Mouse (Mus musculus) embryonic facial prominence, embryonic 15.5 days (tissue): ENCODE data around the gene Zfp648. TPM values are rescaled to one million over a fixed set of nuclear protein-coding genes. Genes with fewer than 3 reads are reported as not detected.

Experiments used
- ATAC-seq: fragments of 200-750 bp; cut with Nextera tagmentation; 2 replicates; pipeline ENCODE4 v1.8.0; 2017; ENCODE audit warnings: low read depth, moderate TSS enrichment; ENCODE audit not compliant: insufficient number of reproducible peaks, low FRiP score, low TSS enrichment
- H3K27ac ChIP-seq: fragments of 300-500 bp; sonication (generic); replicated peaks from 2 replicates; pipeline ENCODE4 v1.5.1; 2015; ENCODE audit warnings: mild to moderate bottlenecking, inconsistent platforms
- H3K27me3 ChIP-seq: fragments of 300-500 bp; sonication (generic); 2 replicates; pipeline ENCODE4 v1.6.1; 2015; ENCODE audit warnings: inconsistent platforms
- H3K36me3 ChIP-seq: fragments of 300-500 bp; sonication (generic); 2 replicates; pipeline ENCODE4 v1.6.1; 2015; ENCODE audit warnings: mild to moderate bottlenecking, inconsistent platforms
- H3K4me1 ChIP-seq: fragments of 300-500 bp; sonication (generic); 2 replicates; pipeline ENCODE4 v1.6.1; 2015; ENCODE audit warnings: inconsistent platforms
- H3K4me2 ChIP-seq: fragments of 300-500 bp; sonication (generic); replicated peaks from 2 replicates; pipeline ENCODE4 v1.6.1; 2015; ENCODE audit warnings: mild to moderate bottlenecking, inconsistent platforms
- H3K4me3 ChIP-seq: fragments of 300-500 bp; sonication (generic); replicated peaks from 2 replicates; pipeline ENCODE4 v1.5.1; 2015; ENCODE audit warnings: mild to moderate bottlenecking, inconsistent platforms
- H3K9ac ChIP-seq: fragments of 300-500 bp; sonication (generic); 2 replicates; pipeline ENCODE4 v1.6.1; 2015; ENCODE audit warnings: inconsistent platforms
- H3K9me3 ChIP-seq: fragments of 300-500 bp; sonication (generic); replicated peaks from 2 replicates; pipeline ENCODE4 v1.6.1; 2016; ENCODE audit warnings: inconsistent platforms
- WGBS: fragments of 180-500 bp; shearing (Covaris S2); methylation state at CpG from one replicate; pipeline ENCODE4 v1.1.7; 2015; 5-methylcytosine and 5-hydroxymethylcytosine counted together
- polyA plus RNA-seq: library from polyadenylated mRNA; unstranded; fragments of >200 nt; fragmentation: Nextera tagmentation; extraction: Ambion mirVana; gene quantifications from 2 replicates; pipeline ENCODE4 v1.2.1, GENCODE M21; 2015

Zfp648 gene
- polyA plus RNA-seq, 1 experiment from 2014 or later, result 0.52 TPM

DNA sequence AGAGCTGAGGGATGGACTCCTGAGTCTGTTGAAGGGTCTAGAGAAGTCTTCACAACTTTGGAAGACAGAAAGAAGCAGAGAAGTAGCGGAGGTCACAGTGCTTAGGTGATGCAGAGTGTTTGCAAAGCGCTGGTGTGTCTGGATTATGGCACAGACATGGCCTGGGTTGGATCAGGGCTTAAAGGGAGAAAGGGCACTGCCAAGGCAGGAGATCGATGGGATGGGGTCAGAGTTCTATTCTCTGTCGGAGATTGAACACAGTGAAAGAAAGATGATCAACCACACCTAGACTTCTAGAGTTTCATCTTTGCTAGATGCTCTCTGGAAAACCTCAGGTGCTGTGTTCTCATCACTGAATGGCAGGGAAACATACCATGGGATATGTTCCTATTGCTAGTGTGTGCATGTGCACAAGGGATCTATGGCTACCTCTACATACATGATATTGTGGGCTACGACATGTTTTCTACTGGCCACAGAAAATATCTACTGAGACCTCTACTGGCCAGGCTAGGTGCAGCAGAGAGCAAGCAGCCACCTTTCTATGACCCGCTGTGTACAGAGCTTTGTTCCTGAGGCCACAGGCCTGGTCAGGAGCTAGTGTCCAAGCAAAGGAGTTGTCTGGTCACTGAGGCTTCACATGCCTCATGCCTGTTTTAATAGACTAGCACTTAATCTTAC lies 18.5 kb upstream of the Zfp648 start:
- Histone ChIP-seq H3K27me3 (no peaks in the 10 kb centered on the region), H3K9me3 (no peaks in the 10 kb centered on the region), H3K9ac (no peak overlapping the region), H3K4me2 (no peak overlapping the region), H3K4me1 (no peaks in the 10 kb centered on the region), H3K36me3 (no peaks in the 10 kb centered on the region), H3K27ac (no peak overlapping the region), H3K4me3 (no peak overlapping the region)
- ATAC-seq, result no peak
- 70% methylated on average over 6 of the region's 6 CpGs for WGBS

DNA sequence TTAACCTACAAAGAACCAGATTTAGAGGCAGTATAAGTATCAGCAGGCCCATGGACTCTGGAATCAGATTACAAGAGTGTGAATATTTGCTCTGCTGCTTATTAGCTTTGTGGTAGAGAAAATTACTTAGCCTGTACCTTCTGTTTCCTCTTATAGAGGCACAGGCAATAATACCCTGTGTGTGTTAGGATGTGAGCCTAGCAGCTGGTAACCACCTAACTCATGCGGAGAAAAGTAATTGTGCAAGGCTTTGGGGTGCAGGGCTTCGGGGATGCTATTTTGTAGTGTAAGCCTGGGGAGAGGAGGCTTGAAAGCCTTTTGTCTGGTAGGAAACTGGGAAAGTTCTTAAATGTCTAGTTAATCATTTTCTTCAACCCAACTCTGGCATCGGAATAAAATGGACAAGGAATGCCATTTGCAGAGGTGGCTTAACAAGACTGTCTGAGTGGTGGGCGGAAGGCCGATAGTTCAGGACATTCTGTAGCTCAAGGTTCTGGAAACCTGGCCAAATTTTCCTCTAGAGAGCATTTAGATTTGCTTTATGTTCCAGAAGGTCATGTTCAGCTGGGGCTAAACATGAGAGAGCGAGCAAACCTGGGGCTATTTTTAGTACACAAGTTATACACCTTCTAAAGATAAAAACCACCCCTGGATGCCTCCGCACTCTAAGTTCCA lies 17.8 kb upstream of the Zfp648 start:
- Histone ChIP-seq H3K27ac (no peak overlapping the region), H3K4me1 (no peaks in the 10 kb centered on the region), H3K36me3 (no peaks in the 10 kb centered on the region), H3K27me3 (no peaks in the 10 kb centered on the region), H3K4me2 (no peak overlapping the region), H3K9ac (no peak overlapping the region), H3K9me3 (no peaks in the 10 kb centered on the region), H3K4me3 (no peak overlapping the region)
- no peak for ATAC-seq
- WGBS, result 76% methylated on average over 7 of the region's 7 CpGs

DNA sequence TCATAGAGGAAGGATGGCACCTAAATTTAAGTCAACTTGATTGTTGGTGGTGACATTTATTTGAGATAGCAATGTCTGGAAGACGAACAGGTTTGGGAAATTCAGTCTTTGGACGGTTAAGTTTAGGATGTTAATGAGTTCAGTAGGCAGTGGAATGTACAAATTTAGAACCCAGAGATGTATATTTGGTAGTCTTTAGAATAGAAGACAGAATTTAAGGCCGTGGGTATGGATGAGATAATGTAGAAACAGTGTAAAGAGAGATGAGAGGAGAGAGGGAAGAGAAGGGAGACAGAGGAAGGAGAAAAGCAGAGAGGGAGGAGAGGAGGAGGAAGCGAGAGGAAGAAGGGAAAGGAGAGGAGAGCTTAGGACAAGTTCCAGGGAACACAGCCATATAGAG lies 12.8 kb upstream of the Zfp648 start:
- H3K9ac ChIP-seq, result no peak overlapping the region
- 77% methylated on average over 4 of the region's 4 CpGs for WGBS
- peaks cover 14% of the 10 kb centered on the region for H3K4me1 ChIP-seq
- no peak overlapping the region for H3K4me3 ChIP-seq
- H3K36me3 ChIP-seq, result no peaks in the 10 kb centered on the region
- no peaks in the 10 kb centered on the region for H3K27me3 ChIP-seq
- no peaks in the 10 kb centered on the region for H3K9me3 ChIP-seq
- no peak overlapping the region for H3K4me2 ChIP-seq
- no peak for ATAC-seq
- no peak overlapping the region for H3K27ac ChIP-seq

DNA sequence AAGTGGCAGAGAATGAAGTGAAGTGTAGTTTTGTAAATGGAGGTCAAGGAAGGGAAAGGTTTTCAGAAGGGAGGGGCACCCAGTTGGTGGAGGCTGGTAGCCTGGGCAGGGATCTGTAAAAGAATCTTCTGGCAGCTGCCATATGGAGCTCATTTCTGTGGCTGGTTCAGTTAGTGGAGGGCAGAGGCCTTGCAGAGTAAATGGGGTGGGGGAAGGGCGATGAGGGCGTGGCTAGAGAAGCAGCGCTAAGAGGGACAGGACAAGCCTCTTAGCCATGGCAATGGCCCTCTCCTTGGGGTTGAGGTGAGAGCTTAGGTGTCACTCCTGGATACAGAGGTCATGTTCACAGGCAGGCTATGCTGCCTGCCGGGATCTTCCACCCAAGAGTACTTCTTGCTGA lies 12.4 kb upstream of the Zfp648 start:
- Histone ChIP-seq H3K4me1 (peaks cover 14% of the 10 kb centered on the region), H3K9ac (no peak overlapping the region), H3K36me3 (no peaks in the 10 kb centered on the region), H3K4me2 (no peak overlapping the region), H3K27ac (no peak overlapping the region), H3K4me3 (no peak overlapping the region), H3K9me3 (no peaks in the 10 kb centered on the region), H3K27me3 (no peaks in the 10 kb centered on the region)
- ATAC-seq, result peak; percentile 59
- WGBS, result 23% methylated on average over 4 of the region's 4 CpGs

DNA sequence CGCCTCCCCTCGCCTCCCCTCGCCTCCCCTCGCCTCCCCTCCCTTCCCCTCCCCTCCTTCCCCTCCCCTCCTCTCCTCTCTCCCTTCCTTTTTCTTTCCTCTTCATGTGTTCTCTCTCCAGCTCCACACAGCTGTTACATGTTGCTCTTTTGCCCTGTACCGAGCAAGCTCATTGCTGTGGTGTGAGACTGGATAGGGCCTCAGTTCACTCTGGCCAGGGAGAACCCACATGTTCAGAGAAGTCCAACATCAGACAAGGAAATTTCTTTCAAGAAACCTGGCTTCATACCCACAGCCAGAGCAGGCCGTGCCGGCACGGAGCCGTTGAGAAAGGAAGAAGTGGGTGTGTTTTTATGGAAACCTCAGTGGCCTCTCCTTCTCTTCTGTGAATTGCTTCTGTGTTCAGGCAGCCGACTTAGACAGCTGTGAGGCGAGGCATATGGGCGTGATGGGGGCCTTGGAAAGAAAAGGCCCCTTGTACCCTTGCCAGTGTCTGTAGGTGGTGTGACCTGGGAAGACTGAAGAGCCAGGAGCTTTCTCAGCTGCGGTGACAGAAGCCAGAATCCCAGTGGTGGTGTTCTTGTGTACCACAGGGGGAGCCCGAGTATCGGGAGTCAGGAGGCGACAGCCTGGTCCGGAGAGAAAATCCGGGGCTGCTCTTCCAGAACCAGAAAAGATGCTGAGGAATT lies 11.0 kb upstream of the Zfp648 start:
- no peaks in the 10 kb centered on the region for H3K36me3 ChIP-seq
- H3K4me2 ChIP-seq, result no peak overlapping the region
- peak; percentile 52; the same call in 1 of the 2 replicates for ATAC-seq
- no peak overlapping the region for H3K4me3 ChIP-seq
- H3K9ac ChIP-seq, result no peak overlapping the region
- H3K9me3 ChIP-seq, result no peaks in the 10 kb centered on the region
- no peaks in the 10 kb centered on the region for H3K27me3 ChIP-seq
- H3K27ac ChIP-seq, result no peak overlapping the region
- 46% methylated on average over 18 of the region's 18 CpGs for WGBS
- peaks cover 14% of the 10 kb centered on the region for H3K4me1 ChIP-seq

DNA sequence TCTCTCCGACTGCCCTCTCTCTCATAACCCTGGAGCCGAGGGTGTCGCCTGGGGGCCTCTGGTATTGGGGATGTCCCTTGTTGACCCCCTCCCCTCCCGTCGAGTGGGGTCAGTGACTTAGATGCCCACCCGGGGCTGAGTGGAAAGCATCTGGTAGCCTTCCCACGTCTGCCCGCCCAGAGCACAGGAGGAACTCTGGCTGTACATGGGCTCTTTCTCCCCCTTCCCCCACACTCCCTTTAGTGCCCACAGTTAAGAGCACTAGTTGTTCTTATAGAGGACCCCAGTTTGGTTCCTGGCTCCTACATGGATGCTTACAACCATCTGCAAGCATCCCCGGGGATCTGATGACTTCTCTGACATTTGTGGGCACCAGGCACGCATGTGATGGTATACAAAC lies 2.1 kb upstream of the Zfp648 start:
- WGBS, result 90% methylated on average over 10 of the region's 10 CpGs
- ATAC-seq, result no peak
- Histone ChIP-seq H3K36me3 (no peaks in the 10 kb centered on the region), H3K4me2 (no peak overlapping the region), H3K27ac (no peak overlapping the region), H3K4me3 (no peak overlapping the region), H3K9ac (no peak overlapping the region), H3K27me3 (peaks cover 14% of the 10 kb centered on the region), H3K4me1 (0 out of 2 replicates have a peak, but pooled peaks cover 8% of the 10 kb centered on the region), H3K9me3 (no peaks in the 10 kb centered on the region)

DNA sequence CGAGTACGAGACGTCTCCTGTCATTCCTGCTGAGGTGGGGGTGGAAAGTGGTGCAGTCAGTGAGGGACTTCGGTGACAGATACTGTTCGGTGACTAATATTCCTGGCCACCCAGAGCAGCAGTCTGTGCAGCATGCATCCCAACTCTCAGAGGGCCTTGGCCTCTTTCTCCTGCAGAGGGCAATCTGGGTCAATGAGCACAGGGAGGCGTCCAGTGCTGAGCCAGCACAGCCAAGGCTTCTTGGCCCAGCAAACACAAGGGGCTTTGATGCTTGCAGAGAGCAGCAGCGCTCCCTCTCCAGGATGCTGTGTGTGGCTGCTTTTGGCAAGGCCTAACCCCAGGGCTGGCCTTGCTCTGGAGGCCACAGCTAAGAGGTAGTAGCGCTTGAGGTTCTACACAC lies 1.6 kb downstream of the Zfp648 start:
- WGBS, result 62% methylated on average over 8 of the region's 8 CpGs
- Histone ChIP-seq H3K9ac (no peak overlapping the region), H3K9me3 (no peaks in the 10 kb centered on the region), H3K27ac (no peak overlapping the region), H3K4me3 (no peak overlapping the region), H3K27me3 (peaks cover 40% of the 10 kb centered on the region), H3K36me3 (no peaks in the 10 kb centered on the region), H3K4me1 (peaks cover 21% of the 10 kb centered on the region), H3K4me2 (no peak overlapping the region)
- no peak for ATAC-seq

DNA sequence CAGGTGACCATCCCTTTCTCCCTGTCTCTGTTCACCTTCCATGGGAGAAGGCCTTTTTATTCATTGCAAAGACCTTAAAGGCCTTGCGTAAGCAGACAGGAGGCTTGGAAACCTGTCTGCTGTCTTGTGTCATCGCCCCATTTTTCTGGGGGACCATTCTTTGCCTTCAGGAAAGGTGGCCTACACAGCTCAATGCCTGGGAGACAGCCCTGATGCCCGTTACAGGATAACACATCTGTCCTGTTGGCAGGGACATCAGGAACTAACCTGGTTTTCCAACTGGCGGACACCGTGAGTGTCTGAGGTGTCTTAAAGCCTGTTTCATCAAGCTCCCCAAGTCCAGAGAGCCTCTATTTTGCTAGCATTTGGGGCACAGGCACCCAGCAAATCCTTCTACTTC lies 2.4 kb downstream of the Zfp648 start:
- 89% methylated on average over 5 of the region's 5 CpGs for WGBS
- H3K4me1 ChIP-seq, result peaks cover 21% of the 10 kb centered on the region
- ATAC-seq, result no peak
- no peak overlapping the region for H3K27ac ChIP-seq
- no peak overlapping the region for H3K4me2 ChIP-seq
- H3K4me3 ChIP-seq, result no peak overlapping the region
- H3K9me3 ChIP-seq, result no peaks in the 10 kb centered on the region
- H3K9ac ChIP-seq, result no peak overlapping the region
- peaks cover 40% of the 10 kb centered on the region for H3K27me3 ChIP-seq
- no peaks in the 10 kb centered on the region for H3K36me3 ChIP-seq

DNA sequence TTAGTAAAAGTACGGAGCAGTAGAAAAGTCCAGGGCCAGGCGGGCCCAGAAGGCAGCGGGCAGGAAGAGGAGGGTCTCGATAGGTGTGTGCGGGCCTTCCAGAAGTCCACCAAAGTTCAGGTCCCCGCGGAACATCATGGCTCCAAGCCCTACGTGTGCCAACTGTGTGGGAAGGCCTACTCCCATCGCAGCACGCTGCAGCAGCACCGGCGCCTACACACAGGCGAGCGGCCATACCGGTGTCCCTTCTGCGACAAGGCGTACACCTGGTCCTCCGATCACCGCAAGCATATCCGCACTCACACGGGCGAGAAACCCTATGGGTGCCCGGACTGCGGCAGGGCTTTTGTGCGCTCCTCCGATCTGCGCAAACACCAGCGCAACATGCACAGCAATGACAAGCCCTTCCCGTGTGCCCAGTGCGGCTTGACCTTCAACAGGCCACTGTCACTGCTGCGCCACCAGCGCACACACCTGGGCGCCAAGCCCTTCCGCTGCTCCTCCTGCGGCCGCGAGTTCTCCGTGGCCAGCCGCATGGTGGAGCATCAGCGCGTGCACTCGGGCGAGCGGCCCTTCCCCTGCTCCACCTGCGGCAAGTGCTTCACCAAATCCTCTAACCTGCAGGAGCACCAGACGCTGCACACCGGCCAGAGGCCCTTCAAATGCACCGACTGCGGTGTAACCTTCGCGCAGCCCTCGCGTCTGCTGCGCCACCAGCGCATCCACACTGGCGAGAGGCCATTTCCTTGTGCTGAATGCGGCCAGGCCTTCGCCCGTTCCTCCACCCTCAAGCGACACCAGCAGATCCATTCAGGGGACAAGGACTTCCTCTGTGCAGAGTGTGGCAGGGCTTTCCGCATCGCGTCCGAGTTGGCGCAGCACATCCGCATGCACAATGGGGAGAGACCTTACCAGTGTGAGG lies 3.9 kb downstream of the Zfp648 start:
- Histone ChIP-seq H3K27ac (no peak overlapping the region), H3K27me3 (peaks cover 40% of the 10 kb centered on the region), H3K36me3 (no peaks in the 10 kb centered on the region), H3K4me1 (peaks cover 21% of the 10 kb centered on the region), H3K9ac (no peak overlapping the region), H3K4me2 (peak overlapping the region; percentile 50), H3K9me3 (no peaks in the 10 kb centered on the region), H3K4me3 (peak overlapping the region; percentile 28)
- 11% methylated on average over 66 of the region's 66 CpGs for WGBS
- ATAC-seq, result no peak

DNA sequence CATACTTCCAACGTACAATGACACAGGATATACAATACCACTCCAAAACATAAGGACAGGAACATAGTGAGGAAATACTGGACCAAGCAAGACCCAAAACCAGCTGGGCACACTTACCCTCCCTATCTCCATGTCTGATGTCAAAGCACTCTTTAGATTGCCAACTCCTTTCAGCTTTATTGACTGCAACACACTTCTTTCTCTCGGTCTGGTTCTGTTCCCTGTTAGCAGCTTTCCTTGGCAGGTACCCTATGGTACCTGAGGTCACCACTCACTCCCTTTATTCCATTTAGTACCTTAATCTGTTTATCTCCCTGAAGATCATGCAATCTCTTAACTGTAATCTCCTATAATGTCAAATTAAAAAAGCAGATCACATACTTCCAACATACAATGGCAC lies 19.0 kb downstream of the Zfp648 start:
- no peak for ATAC-seq
- H3K9ac ChIP-seq, result no peak overlapping the region
- H3K4me2 ChIP-seq, result no peak overlapping the region
- no peak overlapping the region for H3K27ac ChIP-seq
- H3K4me1 ChIP-seq, result no peaks in the 10 kb centered on the region
- no peaks in the 10 kb centered on the region for H3K9me3 ChIP-seq
- no peak overlapping the region for H3K4me3 ChIP-seq
- no peaks in the 10 kb centered on the region for H3K27me3 ChIP-seq
- 70% methylated on average over 2 of the region's 2 CpGs for WGBS
- H3K36me3 ChIP-seq, result no peaks in the 10 kb centered on the region

DNA sequence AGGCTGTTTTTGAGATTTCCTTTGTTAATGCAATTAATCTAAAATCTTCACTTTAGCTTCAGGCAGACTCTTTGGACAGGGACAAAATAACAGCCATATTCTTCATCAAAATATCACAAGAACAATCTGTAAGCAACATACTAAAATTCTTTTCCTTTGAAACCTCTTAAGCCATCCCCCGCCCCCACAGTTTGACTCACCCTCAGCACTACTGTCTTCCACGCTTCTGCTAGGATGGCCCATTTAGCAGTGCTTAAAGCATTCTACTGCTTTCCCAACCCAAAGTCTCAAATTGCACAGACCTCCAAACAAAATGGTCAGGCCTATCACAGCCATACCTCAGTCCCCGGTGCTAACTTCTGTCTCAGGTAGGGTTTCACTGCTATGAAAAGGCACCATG lies 19.6 kb downstream of the Zfp648 start:
- WGBS, result 81% methylated on average over 3 of the region's 3 CpGs
- Histone ChIP-seq H3K9me3 (no peaks in the 10 kb centered on the region), H3K4me3 (no peak overlapping the region), H3K4me2 (no peak overlapping the region), H3K27me3 (no peaks in the 10 kb centered on the region), H3K9ac (no peak overlapping the region), H3K36me3 (no peaks in the 10 kb centered on the region), H3K27ac (no peak overlapping the region), H3K4me1 (no peaks in the 10 kb centered on the region)
- ATAC-seq, result no peak
